Mouse (Mus musculus) stomach, embryonic 16.5 days (tissue): ENCODE results near the gene Npy5r. TPM values are rescaled to one million over a fixed set of nuclear protein-coding genes. Genes with fewer than 3 reads are reported as not detected.

ENCODE experiments used
- ATAC-seq: fragments of 200-750 bp; cut with Nextera tagmentation; 2 replicates; pipeline ENCODE4 v1.8.0; 2017; ENCODE audit warnings: moderate number of reproducible peaks, moderate TSS enrichment; ENCODE audit not compliant: insufficient read depth, low FRiP score
- H3K27ac ChIP-seq: fragments of 300-500 bp; sonication (generic); 2 replicates; pipeline ENCODE4 v1.5.1; 2014; ENCODE audit warnings: low read length
- H3K27me3 ChIP-seq: fragments of 300-500 bp; sonication (generic); 2 replicates; pipeline ENCODE4 v1.6.1; 2014; ENCODE audit warnings: low read length, control low read depth, mixed read lengths; ENCODE audit not compliant: control insufficient read depth, insufficient read depth
- H3K36me3 ChIP-seq: fragments of 300-500 bp; sonication (generic); 2 replicates; pipeline ENCODE4 v1.6.1; 2014; ENCODE audit warnings: low read length; ENCODE audit not compliant: control insufficient read depth, insufficient read depth
- H3K4me1 ChIP-seq: fragments of 300-500 bp; sonication (generic); 2 replicates; pipeline ENCODE4 v1.6.1; 2014; ENCODE audit warnings: low read length, control low read depth, mixed read lengths; ENCODE audit not compliant: control insufficient read depth, insufficient read depth
- H3K4me2 ChIP-seq: fragments of 300-500 bp; sonication (generic); 2 replicates; pipeline ENCODE4 v1.6.1; 2014; ENCODE audit warnings: low read depth, low read length, mixed read lengths
- H3K4me3 ChIP-seq: fragments of 300-500 bp; sonication (generic); replicated peaks from 2 replicates; pipeline ENCODE4 v1.5.1; 2014; ENCODE audit warnings: mild to moderate bottlenecking, low read length
- H3K9ac ChIP-seq: fragments of 300-500 bp; sonication (generic); 2 replicates; pipeline ENCODE4 v1.6.1; 2014; ENCODE audit warnings: low read length
- H3K9me3 ChIP-seq: fragments of 300-500 bp; sonication (generic); replicated peaks from 2 replicates; pipeline ENCODE4 v1.6.1; 2016; ENCODE audit warnings: low read length, control low read depth; ENCODE audit not compliant: control insufficient read depth
- WGBS: fragments of 180-500 bp; shearing (Covaris S2); extraction: QIAGEN DNeasy Blood & Tissue Kit; methylation state at CpG from one replicate; pipeline ENCODE4 v1.1.7; 2014; 5-methylcytosine and 5-hydroxymethylcytosine counted together
- polyA plus RNA-seq: library from polyadenylated mRNA; unstranded; fragments of >200 nt; fragmentation: Nextera tagmentation; extraction: Ambion mirVana; gene quantifications from 2 replicates; pipeline ENCODE4 v1.2.1, GENCODE M21; 2015

Npy5r gene
- polyA plus RNA-seq, 1 experiment from 2014 or later: 0.08 TPM

- Histone ChIP-seq H3K36me3 (no peaks in the 10 kb centered on the region), H3K4me3 (no peak overlapping the region), H3K27ac (no peak overlapping the region), H3K4me2 (no peak overlapping the region), H3K9ac (no peak overlapping the region), H3K27me3 (peaks cover 15% of the 10 kb centered on the region), H3K9me3 (no peaks in the 10 kb centered on the region), H3K4me1 (no peaks in the 10 kb centered on the region; the same call in 1 of the 2 replicates)
- ATAC-seq: no peak
- WGBS: 59% methylated on average over 5 of the region's 5 CpGs
Measured at GRCm38 (mm10) chr8:66690402-66690801, 2.5 kb upstream of the Npy5r start.

- no peak overlapping the region for H3K27ac ChIP-seq
- peaks cover 15% of the 10 kb centered on the region for H3K27me3 ChIP-seq
- WGBS: 51% methylated on average over 4 of the region's 4 CpGs
- H3K36me3 ChIP-seq: no peaks in the 10 kb centered on the region
- no peak overlapping the region for H3K4me2 ChIP-seq
- H3K4me1 ChIP-seq: no peaks in the 10 kb centered on the region; the same call in 1 of the 2 replicates
- no peak overlapping the region for H3K9ac ChIP-seq
- no peaks in the 10 kb centered on the region for H3K9me3 ChIP-seq
- H3K4me3 ChIP-seq: no peak overlapping the region
- no peak for ATAC-seq
Measured at GRCm38 (mm10) chr8:66688799-66689198, 871 bp upstream of the Npy5r start.

GRCm38 (mm10) chr8:66688395-66688794, 467 bp upstream of the Npy5r start:
- ATAC-seq: no peak
- H3K9me3 ChIP-seq: no peaks in the 10 kb centered on the region
- H3K9ac ChIP-seq: no peak overlapping the region
- no peaks in the 10 kb centered on the region; the same call in 1 of the 2 replicates for H3K4me1 ChIP-seq
- no peaks in the 10 kb centered on the region for H3K36me3 ChIP-seq
- 52% methylated on average over 6 of the region's 6 CpGs for WGBS
- no peak overlapping the region for H3K4me3 ChIP-seq
- H3K27ac ChIP-seq: no peak overlapping the region
- H3K27me3 ChIP-seq: peaks cover 15% of the 10 kb centered on the region
- no peak overlapping the region for H3K4me2 ChIP-seq

GRCm38 (mm10) chr8:66681261-66681660, 6.7 kb downstream of the Npy5r start:
- no peak overlapping the region for H3K27ac ChIP-seq
- H3K36me3 ChIP-seq: no peaks in the 10 kb centered on the region
- no peaks in the 10 kb centered on the region for H3K9me3 ChIP-seq
- H3K4me1 ChIP-seq: no peaks in the 10 kb centered on the region
- H3K4me2 ChIP-seq: no peak overlapping the region
- ATAC-seq: no peak
- 68% methylated on average over 2 of the region's 2 CpGs for WGBS
- H3K4me3 ChIP-seq: no peak overlapping the region
- H3K27me3 ChIP-seq: no peaks in the 10 kb centered on the region
- no peak overlapping the region for H3K9ac ChIP-seq

- no peak overlapping the region for H3K9ac ChIP-seq
- no peak for ATAC-seq
- no peak overlapping the region for H3K4me3 ChIP-seq
- H3K4me1 ChIP-seq: no peaks in the 10 kb centered on the region
- no peak overlapping the region for H3K4me2 ChIP-seq
- H3K27me3 ChIP-seq: no peaks in the 10 kb centered on the region
- no peak overlapping the region for H3K27ac ChIP-seq
- no peaks in the 10 kb centered on the region for H3K9me3 ChIP-seq
- WGBS: 45% methylated on average over 1 of the region's 1 CpGs
- no peaks in the 10 kb centered on the region for H3K36me3 ChIP-seq
Measured at GRCm38 (mm10) chr8:66630721-66631120, 57.2 kb downstream of the Npy5r start.

Other genes with a start within 250 kb of the Npy5r start
- 10.4 and 12.3 TPM in 2 replicates for gene Tma16, start 201.6 kb downstream of the Npy5r start, polyA plus RNA-seq
- not detected in 2 replicates for gene Tktl2, start 176.4 kb downstream of the Npy5r start, polyA plus RNA-seq
- gene Npy1r, start 9.1 kb upstream of the Npy5r start, polyA plus RNA-seq: 1.2 and 1.8 TPM in 2 replicates
- 1.7 and 1.9 TPM in 2 replicates for gene Naf1, start 172.1 kb upstream of the Npy5r start, polyA plus RNA-seq